Mouse (Mus musculus): ENCODE data around the gene Gngt2.
"Not testable (repeated sequence)": the region's sequence is repeated elsewhere in the genome, so short reads cannot be mapped to it uniquely, and the experiment has no call there.

Gene Gngt2

GRCm38 (mm10) chr11:95841498-95841830 is 4.4 kb downstream of the Gngt2 start:
- no peak for DNase-seq

GRCm38 (mm10) chr11:95842074-95842681 is 5.2 kb downstream of the Gngt2 start, which contains the start of gene Abi3:
TSS of gene Abi3 (minus strand) at chr11:95842476.
- DNase-seq = no peak

GRCm38 (mm10) chr11:95842953-95843352 is 5.9 kb downstream of the Gngt2 start:
- DNase-seq = no peak

GRCm38 (mm10) chr11:95843421-95843950 is 6.5 kb downstream of the Gngt2 start:
- no peak for DNase-seq

GRCm38 (mm10) chr11:95844935-95845334 is 7.9 kb downstream of the Gngt2 start:
- DNase-seq = no peak

GRCm38 (mm10) chr11:95850898-95851297 is 13.9 kb downstream of the Gngt2 start:
- DNase-seq = no peak

- peak; percentile 69 to 72 for DNase-seq
Observed at GRCm38 (mm10) chr11:95853684-95854083, 16.7 kb downstream of the Gngt2 start.

- DNase-seq = peak; percentile 48 to 50
Observed at GRCm38 (mm10) chr11:95857306-95857705, 20.3 kb downstream of the Gngt2 start.

GRCm38 (mm10) chr11:95857716-95858527 is 20.9 kb downstream of the Gngt2 start:
- no peak for DNase-seq

GRCm38 (mm10) chr11:95858528-95859467 is 21.8 kb downstream of the Gngt2 start:
- peak; percentile 96 to 97 for DNase-seq

- peak in 1 of 2 experiments; percentile 71 for DNase-seq
Observed at GRCm38 (mm10) chr11:95859468-95859855, 22.4 kb downstream of the Gngt2 start.

GRCm38 (mm10) chr11:95860071-95860490 is 23.1 kb downstream of the Gngt2 start:
- DNase-seq = no peak

- no peak for DNase-seq
Observed at GRCm38 (mm10) chr11:95861397-95861796, 24.4 kb downstream of the Gngt2 start.

- no peak for DNase-seq
Observed at GRCm38 (mm10) chr11:95869442-95869841, 32.4 kb downstream of the Gngt2 start.

- no peak for DNase-seq
Observed at GRCm38 (mm10) chr11:95869918-95870470, 33.0 kb downstream of the Gngt2 start.

- DNase-seq = peak in 1 of 2 experiments; percentile 7
Observed at GRCm38 (mm10) chr11:95875804-95876203, 38.8 kb downstream of the Gngt2 start.

GRCm38 (mm10) chr11:95876296-95876695 is 39.3 kb downstream of the Gngt2 start:
- peak; percentile 58 to 64 for DNase-seq

GRCm38 (mm10) chr11:95879861-95880260 is 42.8 kb downstream of the Gngt2 start:
- DNase-seq = not testable (repeated sequence)

- no peak for DNase-seq
Observed at GRCm38 (mm10) chr11:95890462-95891051, 53.5 kb downstream of the Gngt2 start.

Measured in cerebellum, postnatal 36 days (tissue).